Mouse (Mus musculus): ENCODE measurements around the gene Cd68. TPM values are rescaled to one million over a fixed set of nuclear protein-coding genes. Genes with fewer than 3 reads are reported as not detected.
A peak's percentile ranks its signal among the peaks of the same experiment; 100 is the strongest.
"Not testable (repeated sequence)": the region's sequence is repeated elsewhere in the genome, so short reads cannot be mapped to it uniquely, and the experiment has no call there.

Gene Cd68
- total and polyA plus RNA-seq, 3 experiments: 82.2 to 343 (median 122) TPM

- dilution Hi-C loops (cut with MboI; ENCODE audit: extremely low pct_ligation_motif_present, extremely low pct_unique_long_range_greater_than_20kb, low sequenced_read_pairs); H3K4me2 ChIP-seq (ENCODE audit: insufficient read depth, low read depth, poor library complexity, severe bottlenecking); H3K27ac ChIP-seq (ENCODE audit: insufficient read depth, low read depth); DNase-seq (ENCODE audit: extremely low read depth); H3K79me2 ChIP-seq (replicated peaks; ENCODE audit: control insufficient read depth, extremely low read depth, insufficient read depth, poor library complexity, severe bottlenecking); H3K9me3 ChIP-seq (replicated peaks; ENCODE audit: low read length); H3K4me3 ChIP-seq (replicated peaks in 1 of 3; ENCODE audit: low read depth in 2 of 3, low read length in 2 of 3, poor library complexity in 1 of 3); H3K9ac ChIP-seq (ENCODE audit: insufficient read depth, low read depth); in situ Hi-C loops (cut with MboI; ENCODE audit: low pct_ligation_motif_present, low pct_unique_long_range_greater_than_20kb, low sequenced_read_pairs); H3K36me3 ChIP-seq (replicated peaks in 1 of 2; ENCODE audit: control insufficient read depth in 1 of 2, insufficient read depth in 1 of 2, low read length in 1 of 2); H3K4me1 ChIP-seq (ENCODE audit: control insufficient read depth in 1 of 2, insufficient read depth in 2 of 2): not testable (repeated sequence)
- TF ChIP-seq TBP (conservative IDR thresholded peaks at IDR 0.05; ENCODE audit: low read depth, low read length): peak; percentile 60; the same call in 1 of the 2 replicates
- H3K27me3 ChIP-seq (replicated peaks): peaks cover 25% of the 10 kb centered on the region
Measured at GRCm38 (mm10) chr11:69624339-69624738, 41.6 kb downstream of the Cd68 start.

GRCm38 (mm10) chr11:69623006-69623405 lies 42.9 kb downstream of the Cd68 start:
- H3K4me1 ChIP-seq (ENCODE audit: control insufficient read depth in 1 of 2, insufficient read depth in 2 of 2): no peaks in the 10 kb centered on the region; a peak in 1 of 4 replicates
- H3K36me3 ChIP-seq (replicated peaks in 1 of 2; ENCODE audit: control insufficient read depth in 1 of 2, insufficient read depth in 1 of 2, low read length in 1 of 2): no peaks in the 10 kb centered on the region
- no peaks in the 10 kb centered on the region for H3K9me3 ChIP-seq (replicated peaks; ENCODE audit: low read length)
- DNase-seq (ENCODE audit: extremely low read depth): no peak
- no peak overlapping the region for H3K4me3 ChIP-seq (replicated peaks in 1 of 3; ENCODE audit: low read depth in 2 of 3, low read length in 2 of 3, poor library complexity in 1 of 3)
- dilution Hi-C loops (cut with MboI; ENCODE audit: extremely low pct_ligation_motif_present, extremely low pct_unique_long_range_greater_than_20kb, low sequenced_read_pairs) (no loop called here), in situ Hi-C loops (cut with MboI; ENCODE audit: low pct_ligation_motif_present, low pct_unique_long_range_greater_than_20kb, low sequenced_read_pairs) (no loop called here)
- H3K27me3 ChIP-seq (replicated peaks): peaks cover 34% of the 10 kb centered on the region
- H3K9ac ChIP-seq (ENCODE audit: insufficient read depth, low read depth): no peak overlapping the region
- H3K4me2 ChIP-seq (ENCODE audit: insufficient read depth, low read depth, poor library complexity, severe bottlenecking): no peak overlapping the region
- H3K79me2 ChIP-seq (replicated peaks; ENCODE audit: control insufficient read depth, extremely low read depth, insufficient read depth, poor library complexity, severe bottlenecking): no peaks in the 10 kb centered on the region
- TF ChIP-seq CHD1 (IDR thresholded peaks at IDR 0.05; ENCODE audit: low read depth, low read length) (no peak), TCF12 (IDR thresholded peaks at IDR 0.05; ENCODE audit: low read depth, low read length) (no peak), SMC3 (IDR thresholded peaks at IDR 0.05; ENCODE audit: low read depth, low read length) (no peak), POLR2A (IDR thresholded peaks at IDR 0.05; ENCODE audit: low read depth, low read length) (no peak), UBTF (IDR thresholded peaks at IDR 0.05; ENCODE audit: low read depth, low read length) (no peak), USF2 (conservative IDR thresholded peaks at IDR 0.05; ENCODE audit: low read depth, low read length) (no peak), KAT2A (IDR thresholded peaks at IDR 0.05; ENCODE audit: insufficient replicate concordance, low read length) (no peak), CHD2 (IDR thresholded peaks at IDR 0.05; ENCODE audit: low read length) (no peak), JUND (conservative IDR thresholded peaks at IDR 0.05; ENCODE audit: low read depth, low read length) (no peak), ZNF384 (IDR thresholded peaks at IDR 0.05; ENCODE audit: low read depth, low read length) (no peak), IRF4 (IDR thresholded peaks at IDR 0.05; ENCODE audit: low read depth, low read length) (no peak), BHLHE40 (IDR thresholded peaks at IDR 0.05; ENCODE audit: low read depth, low read length) (no peak), ZMIZ1 (IDR thresholded peaks at IDR 0.05; ENCODE audit: low read depth, low read length) (no peak), PAX5 (IDR thresholded peaks at IDR 0.05; ENCODE audit: low read length) (no peak), ZKSCAN1 (IDR thresholded peaks at IDR 0.05; ENCODE audit: borderline replicate concordance, low read depth, low read length) (no peak), SIN3A (IDR thresholded peaks at IDR 0.05; ENCODE audit: low read length) (no peak), ZC3H11A (IDR thresholded peaks at IDR 0.05; ENCODE audit: low read depth, low read length) (no peak), MYC (IDR thresholded peaks at IDR 0.05; ENCODE audit: low read depth, low read length) (no peak)
- no peak overlapping the region for H3K27ac ChIP-seq (ENCODE audit: insufficient read depth, low read depth)

Measured in CH12.LX (cell line).